Mouse (Mus musculus): Measurements from ENCODE around the gene Nbeal1.

DNA sequence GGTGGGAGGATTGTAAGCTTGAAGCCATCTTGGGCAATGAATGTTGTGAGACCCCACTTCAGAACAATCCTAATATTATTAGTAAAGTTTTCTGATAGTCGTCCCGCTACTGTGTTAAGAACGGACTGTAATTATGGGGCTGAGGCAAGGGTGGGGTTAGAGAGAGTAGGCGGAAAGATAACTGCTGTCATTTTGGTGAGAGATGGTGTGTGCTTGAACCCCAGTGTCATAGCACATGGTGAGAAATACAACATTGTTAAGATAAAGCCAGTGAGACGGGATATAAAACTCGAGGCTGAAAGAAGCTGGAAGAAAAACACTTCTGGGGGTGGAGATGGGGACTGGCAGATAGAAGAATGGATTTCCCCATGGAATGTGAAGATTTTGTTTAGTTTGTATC is 164.3 kb downstream of the Nbeal1 start:
- TF ChIP-seq CTCF (IDR thresholded peaks at IDR 0.05; ENCODE audit: borderline replicate concordance, insufficient read depth, low read depth, low read length) (no peak), POLR2A (IDR thresholded peaks at IDR 0.05; ENCODE audit: borderline replicate concordance, insufficient read depth, low read length) (no peak)

All from cerebellum, adult 2 months (tissue).